Mouse (Mus musculus) frontal cortex, postnatal 36 days (tissue): ENCODE measurements around the gene Dtx3l.

ENCODE experiments used
- DNase-seq, 2 experiments: peaks; one replicate each; pipeline ENCODE4 v3.0.0; 2022; ENCODE audit warnings: low spot score in 2 of 2

The Dtx3l gene

GRCm38 (mm10) chr16:35888174-35888573, 50.8 kb downstream of the Dtx3l start:
- no peak for DNase-seq
